Mouse (Mus musculus) midbrain, embryonic 13.5 days (tissue): ENCODE results near the gene Banf2. TPM values are rescaled to one million over a fixed set of nuclear protein-coding genes. Genes with fewer than 3 reads are reported as not detected.

ENCODE experiments used
- ATAC-seq: fragments of 200-750 bp; cut with Nextera tagmentation; 2 replicates; pipeline ENCODE4 v1.8.0; 2017; ENCODE audit warnings: mild to moderate bottlenecking, moderate TSS enrichment, moderate library complexity
- H3K27ac ChIP-seq: fragments of 300-500 bp; sonication (generic); 2 replicates; pipeline ENCODE4 v1.5.1; 2015; ENCODE audit warnings: inconsistent platforms, mild to moderate bottlenecking, moderate library complexity
- H3K27me3 ChIP-seq: fragments of 300-500 bp; sonication (generic); 2 replicates; pipeline ENCODE4 v1.6.1; 2015; ENCODE audit warnings: mild to moderate bottlenecking, inconsistent platforms
- H3K36me3 ChIP-seq: fragments of 300-500 bp; sonication (generic); 2 replicates; pipeline ENCODE4 v1.6.1; 2015; ENCODE audit warnings: mild to moderate bottlenecking, inconsistent platforms
- H3K4me1 ChIP-seq: fragments of 300-500 bp; sonication (generic); replicated peaks from 2 replicates; pipeline ENCODE4 v1.6.1; 2015; ENCODE audit warnings: inconsistent platforms
- H3K4me2 ChIP-seq: fragments of 300-500 bp; sonication (generic); replicated peaks from 2 replicates; pipeline ENCODE4 v1.6.1; 2015; ENCODE audit warnings: moderate library complexity, mild to moderate bottlenecking, inconsistent platforms
- H3K4me3 ChIP-seq: fragments of 300-500 bp; sonication (generic); replicated peaks from 2 replicates; pipeline ENCODE4 v1.5.1; 2015; ENCODE audit warnings: mild to moderate bottlenecking, inconsistent platforms
- H3K9ac ChIP-seq: fragments of 300-500 bp; sonication (generic); replicated peaks from 2 replicates; pipeline ENCODE4 v1.6.1; 2015; ENCODE audit warnings: mild to moderate bottlenecking, inconsistent platforms
- H3K9me3 ChIP-seq: fragments of 300-500 bp; sonication (generic); 2 replicates; pipeline ENCODE4 v1.6.1; 2016; ENCODE audit warnings: mild to moderate bottlenecking, inconsistent platforms
- WGBS: fragments of 180-500 bp; shearing (Covaris S2); methylation state at CpG from one replicate; pipeline ENCODE4 v1.1.7; 2015; 5-methylcytosine and 5-hydroxymethylcytosine counted together
- polyA plus RNA-seq: library from polyadenylated mRNA; unstranded; fragments of >200 nt; fragmentation: Nextera tagmentation; extraction: Ambion mirVana; gene quantifications from 2 replicates; pipeline ENCODE4 v1.2.1, GENCODE M21; 2015

Banf2 gene
- not detected in 2 replicates for polyA plus RNA-seq

GRCm38 (mm10) chr2:144032664-144033063 is at the start of gene Banf2:
Banf2 (plus strand) TSS chr2:144033059.
- no peaks in the 10 kb centered on the region for H3K4me1 ChIP-seq
- no peaks in the 10 kb centered on the region for H3K9me3 ChIP-seq
- H3K4me3 ChIP-seq: no peak within 1 kb of the TSS
- no peak within 1 kb of the TSS for H3K27ac ChIP-seq
- no peaks in the 10 kb centered on the region for H3K27me3 ChIP-seq
- no peak within 1 kb of the TSS for H3K4me2 ChIP-seq
- WGBS: 93% methylated on average over 2 of the region's 2 CpGs
- ATAC-seq: no peak
- no peaks in the 10 kb centered on the region for H3K36me3 ChIP-seq
- no peak within 1 kb of the TSS for H3K9ac ChIP-seq

GRCm38 (mm10) chr2:143983482-143983881 is 49.4 kb upstream of the Banf2 start:
- H3K36me3 ChIP-seq: no peaks in the 10 kb centered on the region
- no peak for ATAC-seq
- WGBS: 84% methylated on average over 2 of the region's 2 CpGs
- no peak overlapping the region for H3K4me3 ChIP-seq
- H3K27me3 ChIP-seq: no peaks in the 10 kb centered on the region
- no peak overlapping the region for H3K27ac ChIP-seq
- no peaks in the 10 kb centered on the region for H3K4me1 ChIP-seq
- H3K4me2 ChIP-seq: no peak overlapping the region
- no peak overlapping the region for H3K9ac ChIP-seq
- no peaks in the 10 kb centered on the region for H3K9me3 ChIP-seq

GRCm38 (mm10) chr2:143987485-143987884 is 45.4 kb upstream of the Banf2 start:
- Histone ChIP-seq H3K36me3 (no peaks in the 10 kb centered on the region), H3K9me3 (no peaks in the 10 kb centered on the region), H3K27ac (no peak overlapping the region), H3K27me3 (no peaks in the 10 kb centered on the region), H3K4me2 (no peak overlapping the region), H3K9ac (no peak overlapping the region), H3K4me3 (no peak overlapping the region), H3K4me1 (0 out of 2 replicates have a peak, but pooled peaks cover 3% of the 10 kb centered on the region)
- no peak for ATAC-seq
- 79% methylated on average over 2 of the region's 2 CpGs for WGBS

- Histone ChIP-seq H3K9me3 (no peaks in the 10 kb centered on the region), H3K36me3 (no peaks in the 10 kb centered on the region), H3K4me1 (0 out of 2 replicates have a peak, but pooled peaks cover 3% of the 10 kb centered on the region), H3K4me2 (no peak overlapping the region), H3K27ac (no peak overlapping the region), H3K9ac (no peak overlapping the region), H3K4me3 (no peak overlapping the region), H3K27me3 (no peaks in the 10 kb centered on the region)
- ATAC-seq: no peak
- WGBS: 96% methylated on average over 3 of the region's 3 CpGs
Observed at GRCm38 (mm10) chr2:143988016-143988415, 44.8 kb upstream of the Banf2 start.

GRCm38 (mm10) chr2:143990997-143991396 is 41.9 kb upstream of the Banf2 start:
- H3K27ac ChIP-seq: no peak overlapping the region
- no peak overlapping the region for H3K9ac ChIP-seq
- H3K4me3 ChIP-seq: no peak overlapping the region
- no peaks in the 10 kb centered on the region for H3K9me3 ChIP-seq
- H3K4me1 ChIP-seq: 0 out of 2 replicates have a peak, but pooled peaks cover 3% of the 10 kb centered on the region
- H3K36me3 ChIP-seq: no peaks in the 10 kb centered on the region
- no peak; the same call in 1 of the 2 replicates for ATAC-seq
- H3K4me2 ChIP-seq: no peak overlapping the region
- no peaks in the 10 kb centered on the region for H3K27me3 ChIP-seq
- WGBS: 21% methylated on average over 1 of the region's 1 CpGs

GRCm38 (mm10) chr2:143991964-143992672 is 40.7 kb upstream of the Banf2 start:
- H3K4me2 ChIP-seq: no peak overlapping the region
- H3K36me3 ChIP-seq: no peaks in the 10 kb centered on the region
- 95% methylated on average over 7 of the region's 7 CpGs for WGBS
- no peak overlapping the region for H3K4me3 ChIP-seq
- no peaks in the 10 kb centered on the region for H3K27me3 ChIP-seq
- ATAC-seq: no peak
- no peak overlapping the region for H3K9ac ChIP-seq
- H3K4me1 ChIP-seq: 0 out of 2 replicates have a peak, but pooled peaks cover 3% of the 10 kb centered on the region
- H3K27ac ChIP-seq: no peak overlapping the region
- no peaks in the 10 kb centered on the region for H3K9me3 ChIP-seq

- 89% methylated on average over 1 of the region's 1 CpGs for WGBS
- no peak overlapping the region for H3K9ac ChIP-seq
Observed at GRCm38 (mm10) chr2:143992977-143993376, 39.9 kb upstream of the Banf2 start.

GRCm38 (mm10) chr2:144002229-144002984 is 30.5 kb upstream of the Banf2 start:
- Histone ChIP-seq H3K27ac (no peak overlapping the region), H3K4me3 (no peak overlapping the region), H3K27me3 (no peaks in the 10 kb centered on the region), H3K4me1 (peaks cover 3% of the 10 kb centered on the region; the same call in 1 of the 2 replicates), H3K36me3 (no peaks in the 10 kb centered on the region), H3K4me2 (no peak overlapping the region), H3K9ac (no peak overlapping the region), H3K9me3 (no peaks in the 10 kb centered on the region)
- no peak for ATAC-seq
- WGBS: 83% methylated on average over 5 of the region's 5 CpGs

More at GRCm38 (mm10) chr2:143992977-143993376, 39.9 kb upstream of the Banf2 start:
- H3K4me2 ChIP-seq: no peak overlapping the region
- no peaks in the 10 kb centered on the region for H3K27me3 ChIP-seq
- no peak overlapping the region for H3K27ac ChIP-seq
- H3K9me3 ChIP-seq: no peaks in the 10 kb centered on the region
- H3K4me1 ChIP-seq: 0 out of 2 replicates have a peak, but pooled peaks cover 3% of the 10 kb centered on the region
- H3K4me3 ChIP-seq: no peak overlapping the region
- no peak for ATAC-seq
- H3K36me3 ChIP-seq: no peaks in the 10 kb centered on the region

- no peak for ATAC-seq
- Histone ChIP-seq H3K27me3 (no peaks in the 10 kb centered on the region), H3K4me2 (no peak overlapping the region), H3K4me3 (no peak overlapping the region), H3K27ac (no peak overlapping the region), H3K36me3 (no peaks in the 10 kb centered on the region), H3K9ac (no peak overlapping the region), H3K4me1 (peaks cover 3% of the 10 kb centered on the region; the same call in 1 of the 2 replicates), H3K9me3 (no peaks in the 10 kb centered on the region)
- 69% methylated on average over 2 of the region's 2 CpGs for WGBS
Observed at GRCm38 (mm10) chr2:144003544-144003943, 29.3 kb upstream of the Banf2 start.

- 84% methylated on average over 6 of the region's 6 CpGs for WGBS
- Histone ChIP-seq H3K9ac (no peak overlapping the region), H3K4me1 (peaks cover 14% of the 10 kb centered on the region), H3K27ac (no peak overlapping the region), H3K4me2 (no peak overlapping the region), H3K4me3 (no peak overlapping the region), H3K9me3 (no peaks in the 10 kb centered on the region), H3K27me3 (no peaks in the 10 kb centered on the region), H3K36me3 (no peaks in the 10 kb centered on the region)
- ATAC-seq: no peak
Observed at GRCm38 (mm10) chr2:144005166-144005955, 27.5 kb upstream of the Banf2 start.

- 88% methylated on average over 6 of the region's 6 CpGs for WGBS
- Histone ChIP-seq H3K4me2 (no peak overlapping the region), H3K4me1 (peaks cover 15% of the 10 kb centered on the region), H3K9ac (no peak overlapping the region), H3K4me3 (no peak overlapping the region), H3K9me3 (no peaks in the 10 kb centered on the region), H3K27ac (no peak overlapping the region), H3K27me3 (no peaks in the 10 kb centered on the region), H3K36me3 (no peaks in the 10 kb centered on the region)
- ATAC-seq: no peak
Observed at GRCm38 (mm10) chr2:144006686-144007085, 26.2 kb upstream of the Banf2 start.

GRCm38 (mm10) chr2:144007211-144007610 is 25.6 kb upstream of the Banf2 start:
- Histone ChIP-seq H3K27ac (no peak overlapping the region), H3K27me3 (no peaks in the 10 kb centered on the region), H3K4me3 (no peak overlapping the region), H3K4me2 (no peak overlapping the region), H3K36me3 (no peaks in the 10 kb centered on the region), H3K9me3 (no peaks in the 10 kb centered on the region), H3K9ac (no peak overlapping the region), H3K4me1 (peaks cover 15% of the 10 kb centered on the region)
- WGBS: 91% methylated on average over 4 of the region's 4 CpGs
- ATAC-seq: no peak
